Mouse (Mus musculus): ENCODE data around the gene Prkcz. TPM values are rescaled to one million over a fixed set of nuclear protein-coding genes. Genes with fewer than 3 reads are reported as not detected.
"Not testable (repeated sequence)": the region's sequence is repeated elsewhere in the genome, so short reads cannot be mapped to it uniquely, and the experiment has no call there.

Prkcz gene
- total RNA-seq, 2 experiments from 2014 or later: 1.7 to 2.3 TPM

DNA sequence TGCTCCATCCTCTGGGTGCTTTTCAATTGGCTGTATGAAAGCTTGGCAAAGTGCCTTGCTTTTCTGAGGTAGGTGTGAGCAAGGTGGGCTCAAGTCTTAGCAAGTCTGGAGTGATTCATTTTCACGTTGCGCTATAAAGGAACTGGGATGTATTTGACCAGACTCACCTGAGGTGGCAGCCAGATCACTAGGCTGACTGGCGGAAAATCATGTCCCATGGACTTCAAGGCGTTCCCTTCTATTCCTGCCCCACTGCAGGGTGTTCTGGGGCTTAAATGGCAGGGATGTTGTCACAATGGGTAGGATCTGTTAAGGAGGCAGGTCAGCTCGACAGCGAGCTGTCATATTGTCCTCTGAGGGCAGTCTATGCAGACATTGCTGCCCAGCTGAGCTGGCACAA lies 108.9 kb downstream of the Prkcz start:
- no peak for DNase-seq (ENCODE audit: low spot score)
- intact Hi-C loops (cut with DNase I): loop anchor here (5.0 kb wide), 1 partner anchor 55 kb away; no protein-coding TSS in a partner anchor

DNA sequence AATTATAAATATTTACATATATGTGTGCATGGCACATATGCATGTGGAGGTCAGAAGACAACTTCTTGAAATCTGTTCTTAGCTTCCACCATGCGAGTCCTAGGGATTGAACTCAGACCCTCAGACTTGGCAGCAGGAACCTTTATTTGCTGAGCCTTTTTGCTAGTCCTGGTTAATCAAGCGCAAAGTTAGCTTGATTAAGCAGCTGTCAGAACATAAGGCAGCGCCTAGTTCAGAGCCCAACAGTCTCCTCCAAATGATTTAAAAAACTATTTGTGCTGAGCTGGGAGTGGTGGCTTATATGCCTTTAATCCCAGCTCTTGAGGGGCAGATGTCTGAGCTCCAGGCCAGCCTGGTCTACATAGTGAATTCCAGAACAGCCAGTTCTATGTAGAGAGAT lies 110.0 kb downstream of the Prkcz start:
- intact Hi-C loops (cut with DNase I): loop anchor here (5.0 kb wide), 1 partner anchor 56 kb away; no protein-coding TSS in a partner anchor
- no peak for DNase-seq (ENCODE audit: low spot score)

DNA sequence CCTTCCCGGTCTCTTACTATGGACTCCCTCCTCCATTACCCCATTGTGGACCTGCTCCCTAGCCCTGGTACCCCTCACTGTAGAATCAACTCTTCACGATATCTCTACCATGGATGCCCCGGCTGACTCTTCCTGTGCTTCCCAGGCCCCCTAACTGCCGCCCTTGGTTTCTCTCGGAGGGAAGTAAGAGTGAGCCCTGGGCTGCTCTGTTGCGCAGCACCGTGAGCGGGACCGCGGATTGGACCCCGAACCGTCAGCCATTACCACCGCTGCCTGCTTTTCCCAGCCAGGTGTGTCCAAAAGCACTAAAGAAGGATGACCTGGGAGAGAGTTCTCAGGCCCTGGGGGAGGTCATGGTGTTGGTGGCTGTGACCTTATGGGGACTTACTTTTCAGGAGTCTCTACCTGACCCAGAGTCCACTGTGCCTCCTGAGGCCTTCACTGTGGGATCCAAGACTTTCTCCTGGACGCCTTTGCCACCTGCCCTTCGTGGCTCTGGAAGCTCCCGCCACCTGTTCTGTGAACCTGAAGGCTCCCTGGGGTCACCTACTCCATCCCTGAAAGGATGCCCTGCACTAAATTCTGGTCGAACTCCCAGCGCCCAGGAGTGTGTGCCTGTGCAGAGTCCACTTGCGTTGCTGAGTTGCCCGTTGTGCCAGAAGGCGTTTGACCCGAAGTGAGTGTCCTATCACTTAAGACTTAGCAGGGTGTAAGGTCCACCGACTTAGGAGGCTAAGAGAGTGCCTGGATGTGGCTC lies 110.6 kb downstream of the Prkcz start:
- intact Hi-C loops (cut with DNase I): loop anchor here (5.0 kb wide), 1 partner anchor 57 kb away; no protein-coding TSS in a partner anchor
- DNase-seq (ENCODE audit: low spot score): no peak

DNA sequence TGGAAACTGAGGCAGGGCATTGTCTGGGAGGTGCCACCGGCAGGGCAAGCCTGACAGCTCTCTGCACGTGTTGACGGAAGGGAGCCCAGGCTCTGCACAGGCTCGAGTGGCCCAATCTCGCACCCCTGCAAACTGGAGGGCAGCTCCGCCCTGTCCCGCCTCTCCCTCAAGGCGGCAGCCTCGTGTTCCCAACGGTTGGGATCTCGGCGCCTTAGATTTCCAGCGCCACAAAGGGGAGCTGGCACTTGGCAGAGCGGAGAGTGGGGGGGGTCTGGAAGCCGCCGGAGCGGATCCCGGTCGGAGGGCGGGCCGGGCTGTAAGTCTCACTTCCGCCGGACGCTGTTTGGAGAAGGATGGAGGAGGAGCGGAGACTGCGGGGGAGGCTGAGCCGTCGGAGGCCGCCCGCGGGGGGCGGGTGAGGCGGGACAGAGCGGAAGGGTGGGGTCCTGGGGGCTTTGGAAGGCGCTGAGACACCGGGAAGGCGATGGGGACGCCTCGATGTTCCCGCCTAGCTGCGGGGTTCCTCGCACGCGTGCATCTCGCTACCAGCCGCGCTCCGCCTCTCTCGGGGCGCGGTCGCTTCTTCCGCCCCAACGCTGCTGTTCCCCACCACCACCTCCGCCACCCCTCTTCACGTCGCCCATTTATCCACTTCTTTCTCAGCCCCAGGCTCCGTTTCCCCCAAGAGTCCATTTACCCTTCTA lies 111.4 kb downstream of the Prkcz start, which contains the start of gene Faap20:
Gene Faap20, plus strand, starts transcription at position 155 of the 704 bp plus-strand sequence.
- DNase-seq (ENCODE audit: low spot score): peak; percentile 89
- intact Hi-C loops (cut with DNase I): loop anchor here (1.0 to 10.0 kb wide), 6 partner anchors 25 to 375 kb away; no protein-coding TSS in a partner anchor

DNA sequence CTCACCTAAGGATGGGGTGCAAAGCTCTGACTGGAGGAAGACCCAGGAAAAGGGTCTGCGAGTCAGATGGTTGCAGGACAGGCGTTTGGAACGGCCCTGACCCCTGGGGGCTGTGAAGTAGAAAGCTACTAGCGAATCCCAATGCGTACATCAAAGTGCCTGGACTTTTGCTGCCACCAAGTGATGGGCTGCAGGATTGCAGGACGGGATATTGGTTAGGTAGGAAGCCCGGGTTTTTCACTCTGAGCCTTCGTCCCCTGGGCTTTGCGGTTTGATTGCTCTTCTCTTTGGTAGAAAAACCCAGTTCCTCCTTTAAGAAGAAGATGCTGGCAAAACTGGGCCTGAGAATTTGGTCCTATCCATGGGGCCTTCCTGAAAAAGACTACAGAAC lies 111.9 kb downstream of the Prkcz start:
- intact Hi-C loops (cut with DNase I): loop anchor here (1.0 to 10.0 kb wide), 5 partner anchors 24 to 374 kb away; no protein-coding TSS in a partner anchor
- DNase-seq (ENCODE audit: low spot score): peak; percentile 86

DNA sequence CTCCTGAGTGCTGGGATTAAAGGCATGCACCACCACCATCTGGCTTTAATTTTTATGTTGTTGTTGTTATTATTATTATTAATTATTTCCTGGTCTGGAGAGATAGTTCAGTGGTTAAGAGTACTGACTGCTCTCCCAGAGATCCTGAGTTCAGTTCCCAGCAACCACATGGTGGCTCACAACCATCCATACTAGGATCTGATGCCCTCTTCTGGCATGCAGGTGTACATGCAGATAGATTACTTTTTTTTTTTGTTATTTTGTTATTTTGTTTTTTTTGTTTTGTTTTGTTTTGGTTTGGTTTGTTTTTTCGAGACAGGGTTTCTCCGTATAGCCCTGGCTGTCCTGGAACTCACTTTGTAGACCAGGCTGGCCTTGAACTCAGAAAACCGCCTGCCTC lies 113.1 kb downstream of the Prkcz start:
- intact Hi-C loops (cut with DNase I): loop anchor here (1.0 to 10.0 kb wide), 5 partner anchors 12 to 373 kb away; no protein-coding TSS in a partner anchor
- DNase-seq (ENCODE audit: low spot score): not testable (repeated sequence)

DNA sequence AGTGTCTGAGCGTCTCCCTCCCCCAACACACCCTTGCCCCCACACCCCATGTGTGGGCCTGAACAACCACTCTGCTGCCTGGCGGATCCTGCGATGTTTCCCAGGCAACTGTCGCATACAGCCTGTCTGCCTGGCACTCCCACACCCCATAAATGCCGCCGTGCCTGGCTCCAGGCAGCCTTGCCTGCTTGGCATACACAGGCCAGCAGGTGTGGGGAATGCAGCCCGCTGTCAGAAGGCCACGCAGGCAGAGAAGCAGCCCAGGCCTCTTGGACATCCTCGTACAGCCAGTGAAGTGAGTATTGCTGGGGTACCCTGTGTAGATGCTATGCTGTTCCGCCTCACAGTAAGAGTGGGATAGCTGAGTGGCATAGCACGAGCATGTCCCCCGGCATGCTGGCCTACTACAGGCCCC lies 114.5 kb downstream of the Prkcz start:
- intact Hi-C loops (cut with DNase I): loop anchor here (5.0 to 10.0 kb wide), 3 partner anchors 59 to 372 kb away; no protein-coding TSS in a partner anchor
- DNase-seq (ENCODE audit: low spot score): no peak

DNA sequence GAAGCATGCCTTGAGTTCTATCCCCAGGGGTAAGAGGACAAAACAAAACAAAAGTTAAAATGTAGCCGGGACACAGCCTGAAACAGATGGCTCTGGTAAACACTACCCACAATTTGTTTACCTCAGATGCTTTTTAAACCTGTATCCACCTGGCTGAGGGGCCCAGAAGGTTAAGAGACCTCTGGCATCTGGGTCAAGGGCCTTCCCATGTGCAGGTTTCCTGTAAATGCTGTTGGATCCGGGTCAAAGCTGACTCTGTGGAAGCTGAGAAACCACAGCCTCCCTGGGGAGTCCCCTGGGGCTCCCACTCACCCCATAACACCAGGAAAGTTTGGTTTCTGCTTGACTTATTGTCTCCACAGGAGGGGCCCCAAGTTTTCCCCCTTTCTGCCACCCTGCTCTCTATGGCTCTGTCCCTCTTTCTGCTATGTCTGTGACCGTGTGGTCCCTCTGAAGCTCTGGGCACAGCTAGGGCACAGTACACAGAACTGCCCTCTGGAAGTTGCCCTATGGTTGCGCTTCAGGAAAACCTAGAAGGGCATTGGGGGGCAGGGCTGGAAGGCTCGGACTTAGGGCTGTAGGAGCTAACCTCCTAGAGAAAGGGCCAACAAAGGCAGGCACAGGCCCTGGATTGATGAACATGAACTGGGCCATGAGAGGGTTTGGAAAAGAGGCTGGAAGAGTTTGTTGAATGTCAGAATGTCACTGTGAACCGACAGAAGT lies 115.2 kb downstream of the Prkcz start:
- no peak for DNase-seq (ENCODE audit: low spot score)
- intact Hi-C loops (cut with DNase I): loop anchor here (5.0 to 10.0 kb wide), 3 partner anchors 59 to 371 kb away; no protein-coding TSS in a partner anchor

DNA sequence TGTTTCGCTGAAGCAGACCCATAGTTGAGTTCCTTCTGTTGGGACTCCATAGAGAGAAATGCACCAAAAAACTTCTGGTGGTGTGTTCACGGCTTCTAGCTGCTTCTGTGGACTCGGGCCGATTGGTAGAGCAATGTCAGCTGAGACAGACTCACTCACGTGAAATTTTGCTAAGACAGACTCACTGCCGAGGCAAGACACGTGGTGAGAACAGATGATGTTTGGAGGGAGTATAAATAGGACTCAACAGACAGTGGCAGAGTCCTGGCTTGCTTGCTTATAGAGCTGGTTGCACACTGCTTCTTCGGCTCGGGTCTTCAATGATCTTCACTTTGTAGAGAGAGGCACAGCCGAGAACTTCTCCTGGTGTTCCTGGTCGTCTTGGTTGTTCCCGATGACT lies 117.9 kb downstream of the Prkcz start:
- intact Hi-C loops (cut with DNase I): loop anchor here (10.0 kb wide), 2 partner anchors 118 to 368 kb away; no protein-coding TSS in a partner anchor
- no peak for DNase-seq (ENCODE audit: low spot score)

DNA sequence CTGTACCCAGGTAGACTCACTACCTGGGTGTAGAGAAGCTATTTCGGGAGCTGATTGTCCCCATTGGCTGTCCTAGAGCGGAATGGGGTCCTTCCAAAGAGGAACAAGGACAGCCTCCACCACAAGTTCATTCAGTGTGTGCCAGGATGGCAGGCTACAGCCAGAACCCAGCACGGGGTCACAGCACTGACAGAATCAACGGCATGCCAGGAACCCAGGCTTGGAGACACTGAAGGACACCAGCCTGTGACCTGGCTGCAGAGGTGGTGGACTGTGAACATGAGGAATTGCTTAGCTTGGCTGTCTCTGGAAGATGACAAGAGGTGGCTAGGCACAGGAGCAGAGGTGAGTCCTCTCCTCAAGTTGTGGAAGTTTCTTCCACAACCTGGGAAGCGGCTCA lies 118.9 kb downstream of the Prkcz start:
- intact Hi-C loops (cut with DNase I): loop anchor here (10.0 kb wide), 2 partner anchors 117 to 367 kb away; no protein-coding TSS in a partner anchor

DNA sequence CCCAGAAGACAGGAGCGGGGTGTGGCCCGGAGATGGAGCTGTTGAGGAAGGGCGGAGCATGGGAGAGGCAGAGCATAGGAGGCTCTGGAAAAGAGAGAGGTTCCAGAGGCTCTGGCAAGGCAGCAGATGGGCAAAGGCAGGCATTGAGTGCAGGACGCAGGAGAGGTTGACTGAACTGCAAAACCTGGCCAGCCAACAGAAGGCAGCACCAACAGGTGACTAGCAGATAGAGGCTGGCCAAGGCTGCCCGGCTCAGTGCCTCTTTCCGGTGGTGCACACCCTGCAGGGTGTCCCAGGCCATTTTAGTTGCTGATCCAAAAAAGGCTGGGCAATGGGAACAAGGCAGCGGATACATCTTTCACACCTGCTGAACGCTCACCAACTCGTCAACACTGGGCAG lies 119.4 kb downstream of the Prkcz start:
- no peak for DNase-seq (ENCODE audit: low spot score)
- intact Hi-C loops (cut with DNase I): loop anchor here (10.0 kb wide), 2 partner anchors 117 to 367 kb away; no protein-coding TSS in a partner anchor

More for the DNA sequence above, 118.9 kb downstream of the Prkcz start:
- DNase-seq (ENCODE audit: low spot score): no peak

DNA sequence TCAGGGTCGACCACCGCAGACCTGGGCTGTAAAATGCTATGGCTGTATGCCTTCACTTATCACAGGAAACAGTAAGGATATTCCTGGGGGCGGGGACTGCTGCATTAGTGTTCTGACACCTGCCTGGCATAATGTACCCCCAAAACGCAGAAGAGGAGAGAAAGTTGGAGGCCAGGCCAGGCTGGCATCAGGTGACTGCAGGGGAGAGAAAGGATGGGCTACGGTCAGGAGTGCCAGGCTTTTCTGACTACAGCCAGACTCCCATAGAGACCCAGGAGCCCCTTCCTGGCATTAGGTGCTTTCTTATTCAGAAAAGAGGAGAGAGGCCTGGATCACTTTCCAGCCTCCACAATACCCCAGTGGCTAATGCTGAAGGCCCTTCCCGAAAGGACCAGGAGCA lies 121.7 kb downstream of the Prkcz start:
- intact Hi-C loops (cut with DNase I): no loop called here
- no peak for DNase-seq (ENCODE audit: low spot score)

DNA sequence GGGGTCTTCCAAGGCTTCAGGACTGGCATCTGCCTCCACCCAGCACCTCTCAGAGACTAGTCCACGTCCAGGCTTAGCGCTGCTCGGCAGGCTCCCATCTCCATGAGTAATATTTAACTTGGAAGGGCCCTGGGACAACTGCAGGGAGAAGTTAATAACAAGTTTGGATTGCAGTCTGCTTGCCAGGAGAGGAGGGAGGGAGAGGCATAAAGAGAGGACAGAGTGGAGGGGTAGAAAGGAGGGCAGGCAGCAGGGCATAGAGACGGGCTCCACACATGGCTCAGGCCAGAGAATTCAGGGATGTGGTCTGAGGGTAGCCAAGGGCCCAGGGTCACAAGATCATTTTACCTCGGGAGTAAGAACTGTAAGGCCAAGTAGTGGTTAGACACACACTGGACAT lies 122.9 kb downstream of the Prkcz start:
- intact Hi-C loops (cut with DNase I): no loop called here
- DNase-seq (ENCODE audit: low spot score): no peak

DNA sequence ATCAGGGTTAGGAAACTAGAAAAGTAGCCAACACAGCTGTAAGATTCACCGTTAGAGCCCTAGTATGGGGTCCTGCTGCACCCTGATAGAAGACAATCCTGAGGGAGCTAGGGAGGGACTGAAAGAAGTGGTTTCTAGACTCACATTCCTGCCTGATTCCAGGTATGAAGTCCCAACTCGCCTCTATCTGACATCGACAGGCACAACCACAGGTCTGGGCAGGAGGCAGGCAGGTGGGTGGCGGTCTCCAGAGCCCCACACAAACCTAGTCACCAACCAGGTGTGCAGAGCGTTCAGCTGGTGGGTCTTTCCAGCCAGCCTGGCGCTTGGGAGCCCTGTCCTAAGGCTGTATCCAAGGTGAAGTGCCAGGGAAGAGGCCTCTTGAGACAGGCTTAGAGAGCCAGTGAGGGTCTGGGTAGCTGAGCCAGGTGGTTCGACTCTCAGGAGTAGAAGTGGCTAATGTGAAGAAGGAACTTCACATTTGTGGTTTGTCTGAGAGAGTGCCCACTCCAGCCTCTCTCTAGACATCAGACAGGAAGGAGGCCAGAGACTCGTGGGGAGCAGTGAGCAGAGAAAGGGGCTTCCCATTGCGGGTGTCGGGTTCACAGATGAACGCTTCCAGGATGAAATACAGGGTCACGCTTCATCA lies 124.3 kb downstream of the Prkcz start:
- intact Hi-C loops (cut with DNase I): loop anchor here (1.0 kb wide), 1 partner anchor 11 kb away; no protein-coding TSS in a partner anchor
- DNase-seq (ENCODE audit: low spot score): no peak

DNA sequence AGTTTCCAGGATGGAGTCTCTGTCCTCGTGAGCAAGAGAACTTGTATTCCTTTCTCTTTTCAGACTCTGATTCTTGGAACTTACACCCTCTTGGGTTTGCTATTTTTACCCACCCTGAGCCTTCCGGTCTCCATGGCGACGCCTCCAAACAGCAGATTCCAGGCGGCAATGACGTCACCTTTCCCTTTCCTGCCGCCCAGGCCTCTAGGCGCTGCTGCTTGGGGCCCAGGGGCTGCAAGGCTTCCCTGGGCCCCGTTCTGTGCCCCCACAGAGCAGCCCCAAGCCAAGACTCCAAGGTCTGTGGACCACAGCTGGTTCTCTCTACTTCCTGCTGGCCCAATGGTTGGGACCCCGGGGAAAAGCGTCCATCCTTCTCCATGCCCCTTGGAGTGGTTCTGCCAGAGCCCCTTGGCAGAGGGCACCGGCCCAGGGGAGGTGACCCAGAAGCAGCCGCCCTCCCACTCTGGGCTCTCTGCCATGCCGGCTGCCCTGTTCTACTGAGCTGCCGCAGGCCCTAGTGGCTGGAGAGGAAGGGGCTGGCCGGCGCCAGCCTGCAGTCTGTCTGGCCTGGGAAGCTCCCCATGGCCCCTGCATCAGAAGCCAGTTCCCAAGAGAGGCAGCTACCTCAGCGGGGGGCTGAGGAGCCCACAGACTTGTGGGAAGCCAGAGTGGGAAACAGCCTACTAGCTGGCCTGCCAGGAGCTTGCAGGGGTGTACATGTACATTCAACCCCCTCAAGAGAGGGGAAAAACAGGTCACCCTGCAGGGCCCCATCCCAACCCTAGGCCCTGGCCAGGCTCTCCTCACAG lies 125.6 kb downstream of the Prkcz start:
- DNase-seq (ENCODE audit: low spot score): peak; percentile 93
- intact Hi-C loops (cut with DNase I): loop anchor here (1.0 kb wide), 1 partner anchor 13 kb away; no protein-coding TSS in a partner anchor

DNA sequence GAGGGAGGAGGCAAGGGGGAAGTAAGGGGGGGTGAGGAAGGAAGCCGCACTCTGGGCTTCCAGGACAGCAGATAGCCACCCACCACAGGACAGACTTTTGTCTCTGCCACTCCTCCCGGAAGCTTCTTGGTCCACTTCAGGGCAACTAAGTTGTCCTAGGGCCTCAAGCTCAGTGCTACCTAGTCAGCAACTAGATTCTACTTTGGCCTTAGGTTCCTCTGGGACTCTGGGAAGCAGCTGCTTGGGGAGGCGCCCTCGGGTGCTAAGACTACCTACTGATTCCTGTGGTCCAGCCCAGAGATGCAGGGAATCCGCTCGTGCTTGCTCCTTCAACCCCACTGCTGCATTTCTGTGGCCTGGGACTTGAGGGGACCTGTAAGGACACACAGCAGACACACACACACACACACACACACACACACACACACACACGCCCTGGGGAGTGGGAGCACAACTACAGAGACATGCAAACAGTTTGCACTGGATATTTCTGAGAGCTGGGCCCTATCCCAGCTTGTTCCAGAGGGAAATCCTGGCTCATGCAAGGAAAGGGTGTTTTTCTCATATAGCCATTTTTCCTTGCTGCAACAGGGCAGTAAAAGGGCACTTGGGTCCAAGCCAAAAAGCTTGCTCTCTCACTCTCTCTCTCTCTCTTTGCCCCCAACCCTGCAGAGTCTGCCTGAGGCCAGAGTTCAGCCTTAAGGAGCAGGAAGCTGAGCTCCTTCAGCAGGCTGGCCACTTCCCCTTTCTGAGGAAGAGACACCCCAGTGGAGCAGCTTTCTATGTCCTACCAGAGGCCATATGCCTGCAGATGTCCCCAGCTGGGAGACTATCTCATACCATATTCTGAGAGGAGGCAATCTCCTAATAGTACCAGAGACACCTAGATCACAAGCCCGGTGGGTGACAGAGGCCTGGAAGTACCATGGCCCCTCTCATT lies 126.5 kb downstream of the Prkcz start:
- intact Hi-C loops (cut with DNase I): no loop called here
- no peak for DNase-seq (ENCODE audit: low spot score)

DNA sequence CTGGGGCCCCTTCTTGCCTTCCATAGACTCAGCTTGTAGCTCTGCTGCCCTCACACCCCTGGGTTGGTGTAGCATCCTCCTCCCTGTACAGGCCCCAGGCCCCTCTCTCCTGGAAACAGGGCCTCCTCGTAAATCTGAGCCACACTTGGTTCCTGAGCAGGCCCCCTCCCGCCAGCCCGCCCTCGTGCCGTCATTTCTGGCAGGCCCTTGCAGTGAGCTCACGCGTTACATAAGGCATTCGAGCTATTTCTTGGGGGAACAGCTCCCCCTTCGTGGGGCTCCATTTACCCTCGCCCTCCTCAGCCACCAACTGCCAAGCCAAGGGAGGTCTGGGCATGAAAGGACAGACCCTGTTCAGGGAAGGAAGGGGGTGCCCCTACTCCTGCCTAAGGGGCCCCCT lies 127.3 kb downstream of the Prkcz start:
- intact Hi-C loops (cut with DNase I): no loop called here
- DNase-seq (ENCODE audit: low spot score): peak; percentile 86

All from heart, postnatal 25 days (tissue).